Mouse (Mus musculus) adrenal gland, postnatal 14 days (tissue): ENCODE data around the gene Pip5k1b. TPM values are rescaled to one million over a fixed set of nuclear protein-coding genes. Genes with fewer than 3 reads are reported as not detected.
A peak's percentile ranks its signal among the peaks of the same experiment; 100 is the strongest.

Source experiments
- DNase-seq: peaks from one replicate; pipeline ENCODE4 v3.0.0; 2021; ENCODE audit warnings: mixed read lengths
- total RNA-seq: library from RNA; stranded (reverse); gene quantifications from 2 replicates; pipeline ENCODE4 v1.2.3, GENCODE M21; 2021

Gene Pip5k1b
- total RNA-seq, 1 experiment from 2014 or later: 23.8 TPM

DNA sequence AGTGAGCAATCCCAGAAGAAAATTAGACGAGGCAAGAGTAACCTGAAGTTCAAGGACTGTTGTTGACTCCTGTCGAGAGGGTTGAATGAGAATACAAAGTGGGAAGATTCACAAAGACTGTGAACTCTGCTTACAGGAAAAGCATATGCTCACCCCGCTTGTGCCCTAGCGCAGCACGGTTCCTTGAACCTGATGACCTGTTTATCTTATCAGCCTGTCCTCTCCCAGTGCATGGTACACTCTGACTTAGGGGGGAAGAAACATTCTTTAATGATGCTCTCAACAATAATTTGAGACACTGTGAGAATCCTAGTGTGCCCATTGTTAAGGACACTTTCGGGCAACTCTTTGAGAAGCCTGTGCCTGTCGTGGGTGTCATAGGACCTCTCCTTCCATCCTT, 38.6 kb downstream of the Pip5k1b start:
- no peak for DNase-seq

DNA sequence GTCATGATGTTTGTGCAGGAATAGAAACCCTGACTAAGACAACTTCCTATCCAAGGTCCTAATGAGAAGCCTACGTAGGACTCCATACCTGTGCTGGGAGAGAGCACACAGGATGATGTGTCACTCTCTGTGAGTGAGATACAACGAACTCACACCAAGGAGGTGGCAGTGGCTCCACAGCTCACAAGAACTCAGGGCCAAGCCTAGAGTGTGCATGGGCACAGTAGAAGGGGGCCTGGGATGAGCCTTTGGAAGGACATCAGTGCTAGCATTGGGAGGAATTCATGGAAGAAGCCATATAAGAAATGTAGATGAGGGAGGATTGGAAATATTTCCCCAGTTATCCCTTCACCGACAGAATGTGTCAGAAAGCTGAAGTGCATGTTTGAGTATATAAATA, 39.7 kb downstream of the Pip5k1b start:
- no peak for DNase-seq

DNA sequence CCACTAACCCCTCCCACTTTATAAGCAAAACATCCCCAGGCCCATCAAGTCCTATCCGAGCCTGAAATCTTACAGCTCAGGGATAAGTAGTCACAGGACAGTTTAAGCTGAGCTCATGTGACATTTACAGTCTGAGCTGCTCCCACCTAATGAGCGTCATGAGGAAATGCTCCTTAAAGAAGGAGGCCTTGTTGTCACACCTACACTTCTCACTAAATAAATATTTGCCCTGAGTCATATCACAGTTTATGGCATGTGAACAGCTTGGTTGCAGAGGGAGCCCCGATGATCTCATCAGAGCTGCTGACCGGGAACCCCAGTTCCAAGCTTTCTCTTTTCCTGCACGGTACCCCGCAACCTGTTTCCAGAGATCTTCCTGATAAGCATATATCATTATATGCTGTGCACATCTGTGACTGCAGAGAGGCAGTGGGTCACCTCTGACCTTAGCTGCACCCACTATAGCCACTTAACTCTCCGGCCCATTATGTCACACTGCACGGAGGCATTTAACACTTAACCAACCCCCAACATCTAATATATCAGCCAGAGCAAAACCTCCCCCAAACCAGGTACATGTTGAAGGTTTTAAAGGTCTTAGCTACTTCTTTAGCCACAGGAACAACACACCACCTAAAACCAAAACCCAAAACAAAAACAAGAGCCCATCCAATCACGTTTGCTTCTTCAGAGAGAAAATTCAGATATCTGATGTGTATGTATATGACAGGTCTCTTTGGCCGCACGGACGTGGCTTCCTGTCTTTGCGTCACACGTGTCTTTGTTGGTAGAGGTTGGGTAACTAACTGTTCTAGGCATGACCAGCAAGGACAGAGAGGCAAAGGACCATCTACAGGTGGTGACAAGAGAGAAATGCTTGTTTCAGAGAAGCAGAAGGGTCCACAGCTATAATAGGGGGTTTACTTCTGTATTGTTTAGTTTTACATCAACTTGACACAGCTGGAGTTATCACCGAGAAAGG, 40.7 kb downstream of the Pip5k1b start:
- no peak for DNase-seq

DNA sequence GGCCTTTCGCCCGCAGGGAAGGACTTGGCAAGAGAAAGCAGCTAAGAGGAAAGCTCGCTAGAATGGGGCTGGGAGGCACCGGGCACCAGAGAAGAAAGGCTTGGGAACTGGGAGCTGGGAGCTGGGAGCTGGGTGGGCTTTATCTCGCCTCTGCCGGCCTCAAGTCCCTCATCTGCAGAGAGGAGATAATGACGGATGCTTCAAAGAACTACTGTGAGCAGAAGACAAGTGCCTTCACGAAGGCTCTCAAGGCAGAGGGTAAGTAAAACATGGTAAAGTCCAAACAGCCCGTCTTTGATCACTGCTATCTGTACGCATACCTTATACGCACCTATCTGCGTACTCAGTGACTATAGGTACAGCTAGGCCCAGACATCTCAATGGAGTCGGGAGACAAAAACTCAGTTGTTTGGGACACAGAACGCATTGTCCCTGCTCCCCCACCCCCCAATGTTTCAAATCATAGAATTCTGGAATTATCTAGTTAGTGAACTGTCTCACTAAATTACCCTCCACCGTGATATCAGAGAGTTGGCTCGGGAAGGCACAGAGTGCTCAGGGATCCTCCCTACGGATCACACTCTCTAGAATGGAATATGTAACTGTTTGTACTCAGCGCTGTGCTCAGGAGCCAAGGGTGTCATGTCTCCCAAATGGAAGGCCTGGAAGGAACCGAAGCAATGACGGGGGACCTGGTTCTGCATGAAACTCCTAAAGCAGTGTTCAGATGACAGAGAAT, 42.4 kb downstream of the Pip5k1b start:
- DNase-seq: no peak

DNA sequence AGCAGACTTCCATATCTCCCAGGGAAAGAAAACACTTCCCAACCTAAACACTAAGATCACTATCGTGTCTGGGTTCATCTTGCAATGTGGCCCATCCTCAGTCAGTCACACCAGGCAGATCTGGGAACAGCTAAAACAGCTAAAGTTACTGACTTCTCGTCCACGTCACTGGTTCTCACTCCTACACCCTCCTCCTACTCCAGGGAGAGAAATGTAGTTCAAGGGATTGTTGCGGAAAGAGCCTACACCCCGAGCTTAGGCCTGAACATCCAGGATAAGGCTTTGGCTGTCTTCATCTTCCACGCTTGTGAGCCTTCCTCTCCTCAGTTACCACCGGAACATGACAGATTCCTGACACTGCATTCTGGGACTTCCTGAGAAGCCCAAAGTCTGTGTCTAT, 43.7 kb downstream of the Pip5k1b start:
- no peak for DNase-seq

DNA sequence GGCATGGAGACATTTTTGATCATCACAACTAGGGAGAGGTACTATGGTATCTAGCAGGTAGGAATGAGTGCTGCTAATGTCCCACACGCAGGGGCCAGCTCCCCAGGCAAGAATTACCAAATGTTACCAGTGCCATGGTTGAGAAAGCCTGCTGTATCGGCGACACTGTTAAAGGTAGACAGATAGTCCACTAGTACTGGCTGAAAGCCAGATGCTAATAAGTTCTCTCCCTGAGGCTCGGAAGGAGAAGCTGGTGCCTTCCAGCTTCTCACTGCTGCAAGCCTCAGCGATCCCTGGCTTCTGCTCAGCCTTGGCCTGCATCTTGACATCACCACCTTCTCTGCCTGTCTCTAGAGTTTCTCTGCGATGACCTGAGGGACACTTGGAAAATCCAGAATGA, 46.3 kb downstream of the Pip5k1b start:
- DNase-seq: no peak

DNA sequence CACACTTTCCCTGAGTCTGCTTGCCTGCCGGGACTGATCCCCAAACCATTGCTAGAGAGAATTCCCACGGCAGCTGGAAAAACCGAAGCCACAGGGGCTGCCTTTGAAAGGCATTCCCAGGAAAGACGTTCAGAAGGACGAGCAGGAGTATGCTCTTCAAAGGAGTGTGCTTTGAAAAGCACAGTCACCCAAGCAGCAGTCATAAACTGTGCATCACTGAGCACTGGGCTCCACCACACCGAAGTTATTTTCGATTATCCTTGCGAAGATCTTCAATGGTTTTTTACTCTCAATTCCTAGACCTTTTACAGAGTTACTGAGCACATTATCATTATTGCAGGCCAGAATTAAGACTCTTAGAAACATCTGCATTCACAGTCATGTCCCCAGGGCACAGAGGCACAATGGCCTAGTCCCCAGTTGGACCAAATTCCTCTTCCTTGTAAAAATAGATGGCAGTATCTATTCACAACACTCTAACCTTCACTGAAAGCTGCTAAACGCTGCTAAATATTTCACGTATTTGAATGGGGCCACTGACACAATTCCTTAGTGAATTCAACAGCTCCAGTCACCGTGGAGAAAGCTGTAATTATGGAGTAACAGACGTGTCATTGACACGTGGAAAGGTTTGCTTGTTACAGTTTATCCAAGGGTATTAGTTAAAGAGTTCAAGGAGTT, 47.4 kb downstream of the Pip5k1b start:
- DNase-seq: no peak

DNA sequence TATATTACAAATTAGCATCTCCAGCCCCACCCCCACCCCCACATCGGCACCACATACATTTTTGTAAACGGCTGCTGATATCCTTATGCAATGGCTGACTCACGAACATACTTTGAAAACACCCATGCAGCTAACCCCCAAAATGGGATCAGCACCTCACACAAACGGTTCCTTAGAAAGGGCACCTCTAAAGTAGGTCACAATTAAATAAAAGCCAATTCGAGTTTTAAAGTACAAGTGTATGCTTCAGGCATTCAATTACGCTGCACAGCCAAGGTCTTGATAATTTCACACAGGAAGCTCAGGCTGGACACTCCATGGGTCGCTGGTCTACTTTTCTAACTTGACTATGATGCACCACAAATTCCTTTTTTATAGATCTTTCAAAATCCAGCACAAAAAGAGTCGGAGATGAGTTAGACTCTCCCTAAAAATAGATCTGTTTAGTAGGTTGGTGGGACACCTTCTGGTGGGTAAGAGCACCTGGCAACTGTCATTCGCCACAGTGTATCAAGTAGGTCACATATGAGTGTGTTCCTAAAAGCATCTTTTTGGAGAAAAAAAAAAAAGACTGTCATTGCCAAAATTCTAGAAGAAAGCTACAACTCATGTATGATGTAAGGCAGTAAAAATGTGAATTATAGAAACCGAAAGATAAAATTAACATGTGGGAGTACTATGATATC, 52.8 kb downstream of the Pip5k1b start:
- no peak for DNase-seq

DNA sequence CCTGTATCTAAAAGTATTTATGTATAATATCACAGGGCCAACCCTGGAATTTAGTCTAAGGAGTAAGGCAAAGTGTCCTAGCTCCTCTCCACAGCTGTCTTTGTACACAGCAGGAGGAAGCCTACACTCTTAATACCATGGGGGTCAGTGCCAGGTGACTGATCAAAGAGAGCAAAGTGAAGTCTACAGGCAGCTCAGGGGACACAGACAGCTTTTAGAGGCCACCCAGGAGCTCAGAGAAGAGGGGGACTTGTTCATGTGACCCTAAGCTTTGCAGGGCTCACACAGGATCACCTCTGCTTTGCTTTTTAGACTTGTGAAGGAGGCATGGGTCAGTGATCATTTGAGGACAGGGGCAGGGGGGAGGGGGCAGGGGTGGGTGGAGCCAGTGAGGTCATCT, 54.1 kb downstream of the Pip5k1b start:
- DNase-seq: no peak

DNA sequence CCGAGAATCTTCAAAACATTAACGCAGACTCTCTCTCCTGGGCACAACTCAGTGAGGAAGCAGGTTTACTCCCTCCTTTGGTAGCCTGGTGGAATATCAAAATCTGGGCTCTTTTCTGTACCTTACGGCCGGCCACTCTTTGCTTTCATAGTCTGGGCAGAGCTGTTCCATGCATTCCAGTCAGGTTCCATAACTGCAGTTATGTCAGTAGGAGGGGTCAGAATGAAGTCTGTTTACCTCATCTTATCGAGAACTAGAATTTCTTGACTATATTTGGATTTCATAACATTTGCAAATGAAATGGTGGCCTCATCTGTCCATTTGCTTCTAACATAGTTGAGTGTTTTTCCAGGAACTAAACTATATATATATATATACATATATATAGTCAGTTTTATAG, 55.2 kb downstream of the Pip5k1b start:
- no peak for DNase-seq

DNA sequence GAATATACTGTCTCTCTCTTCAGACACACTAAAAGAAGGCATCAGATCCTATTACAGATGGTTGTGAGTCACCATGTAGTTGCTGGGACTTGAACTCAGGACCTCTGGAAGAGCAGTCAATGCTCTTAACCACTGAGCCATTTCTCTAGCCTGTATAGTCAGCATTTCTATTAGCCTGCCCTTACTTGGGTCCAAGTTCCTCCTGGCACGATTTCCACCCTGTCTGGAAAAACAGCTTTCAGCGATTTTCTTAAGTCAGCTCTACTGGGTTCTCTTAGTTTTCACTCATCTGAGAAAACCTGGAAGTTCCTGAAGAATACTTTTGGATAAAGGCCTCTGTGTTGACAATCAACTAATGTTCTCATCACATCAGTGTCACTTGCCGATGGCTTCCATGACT, 56.4 kb downstream of the Pip5k1b start:
- no peak for DNase-seq

DNA sequence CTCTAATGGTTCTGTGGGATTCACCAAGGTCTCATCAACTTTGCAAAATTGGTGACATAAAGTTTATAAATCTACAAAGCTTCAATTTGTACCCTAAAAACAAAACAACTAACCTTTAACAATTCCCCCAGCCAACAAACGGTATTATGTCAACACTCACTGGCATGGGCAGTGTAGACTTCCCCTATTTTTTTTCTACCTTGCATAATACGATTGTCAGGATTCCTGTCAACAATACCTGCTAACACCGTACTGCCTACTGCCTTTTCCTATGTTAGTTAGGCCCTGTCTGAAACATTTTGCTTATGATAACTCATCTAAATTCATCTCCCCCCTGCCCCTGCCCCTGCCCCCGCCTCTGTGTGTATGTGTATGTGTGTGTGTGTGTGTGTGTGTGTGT, 61.8 kb downstream of the Pip5k1b start:
- DNase-seq: no peak

DNA sequence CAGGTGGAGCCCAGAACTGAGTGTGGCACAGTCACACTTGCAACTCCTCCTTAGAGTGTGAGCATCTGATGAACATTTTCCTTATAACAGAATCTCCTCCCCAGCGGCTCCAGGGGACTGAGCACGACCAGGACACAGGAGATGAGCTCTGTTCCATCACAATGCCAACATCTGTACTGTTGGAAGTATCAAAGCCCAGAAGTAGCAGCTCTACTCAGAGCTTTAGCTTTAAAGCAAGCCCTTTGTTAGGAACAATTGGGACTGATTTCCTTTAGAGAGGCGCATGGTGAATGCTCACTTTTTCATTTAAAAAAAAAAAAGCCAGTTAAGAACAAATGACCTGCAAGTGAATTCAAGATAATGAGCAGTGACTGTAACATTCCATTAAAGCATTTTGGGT, 63.8 kb downstream of the Pip5k1b start:
- no peak for DNase-seq

DNA sequence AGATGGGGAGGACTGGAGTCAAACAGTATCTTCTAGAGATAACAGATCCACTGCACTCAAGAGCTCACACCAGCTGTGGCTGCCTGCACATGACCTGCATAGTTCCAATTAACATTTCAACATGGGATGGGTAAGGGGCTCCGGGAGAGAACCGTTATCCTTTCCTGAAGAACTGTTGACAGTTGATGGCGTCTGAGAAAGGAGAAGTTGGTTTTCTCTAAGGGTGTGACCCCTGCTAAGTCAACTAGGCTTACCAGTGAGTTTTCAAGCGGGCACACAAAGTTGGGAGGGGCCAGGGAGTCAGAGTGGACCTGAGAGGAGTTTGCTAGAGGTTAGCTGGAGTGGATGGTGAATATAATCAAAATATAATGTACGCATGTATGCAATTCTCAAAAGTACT, 65.4 kb downstream of the Pip5k1b start:
- no peak for DNase-seq

DNA sequence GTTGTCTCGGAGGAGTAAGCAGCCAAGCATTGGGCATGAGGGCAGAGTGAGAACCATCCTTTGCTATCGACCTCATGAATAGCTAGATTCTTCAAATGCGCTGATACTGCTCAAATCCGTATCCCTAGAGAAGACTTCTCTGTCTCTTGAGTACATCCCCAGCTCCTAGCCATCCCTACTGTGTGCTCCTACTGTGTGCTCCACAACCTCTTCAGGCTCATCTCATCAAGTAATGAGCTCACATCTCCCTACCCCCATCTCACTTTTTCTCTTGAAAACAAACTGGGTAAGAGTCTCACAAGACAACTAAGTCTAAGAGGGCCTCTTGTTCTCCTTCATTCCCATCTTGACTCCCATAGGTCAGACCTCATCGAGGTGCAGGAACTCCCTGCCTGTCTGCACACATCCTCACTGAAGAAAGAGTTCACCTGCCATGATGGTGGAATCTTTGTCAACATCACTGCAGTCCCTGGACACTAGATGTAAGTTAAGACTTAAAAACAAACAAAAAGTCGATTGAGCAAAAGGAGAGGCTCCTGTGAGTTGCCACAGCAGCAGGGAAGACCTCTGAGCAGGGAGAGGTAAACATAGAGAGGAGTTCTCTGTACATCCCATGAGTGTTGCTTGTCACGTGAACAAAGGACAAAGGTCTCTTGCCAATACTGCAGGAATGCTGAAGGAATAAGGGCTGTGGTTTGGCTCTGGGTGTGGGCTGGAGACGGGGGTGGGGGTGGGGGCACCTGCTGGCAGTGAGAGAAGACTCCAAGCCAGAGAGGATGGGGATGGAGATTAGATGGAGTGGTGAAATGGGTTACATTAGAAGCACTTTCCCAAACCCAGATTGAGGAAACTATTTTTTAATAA, 69.0 kb downstream of the Pip5k1b start:
- no peak for DNase-seq

DNA sequence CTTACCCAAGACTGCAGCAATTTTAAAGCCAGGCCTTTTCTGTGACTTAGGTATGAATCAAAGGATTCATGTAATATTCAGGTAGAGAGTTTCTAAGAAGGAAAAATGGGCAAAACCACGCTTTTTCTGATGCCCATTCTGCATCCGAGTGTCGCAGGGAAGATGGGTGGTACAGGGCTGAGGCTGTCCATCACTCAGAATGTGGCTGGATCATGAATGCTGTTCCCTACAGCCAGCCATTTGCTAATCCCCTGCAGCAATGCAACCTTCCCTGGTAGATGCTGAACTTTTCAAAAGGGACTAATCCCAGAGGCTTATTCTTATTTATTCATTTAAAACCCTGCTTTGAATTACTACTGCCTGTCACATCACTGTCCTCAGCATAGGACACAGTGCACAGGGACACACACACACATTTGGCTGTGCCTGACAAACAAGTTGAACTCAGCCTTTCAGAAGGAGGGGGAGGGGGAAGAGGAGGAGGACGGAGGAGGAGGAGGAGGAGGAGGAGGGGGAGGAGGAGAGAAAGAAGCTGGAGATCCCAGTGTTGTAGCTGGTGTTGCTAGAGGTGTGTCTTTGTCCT, 71.0 kb downstream of the Pip5k1b start:
- DNase-seq: no peak

DNA sequence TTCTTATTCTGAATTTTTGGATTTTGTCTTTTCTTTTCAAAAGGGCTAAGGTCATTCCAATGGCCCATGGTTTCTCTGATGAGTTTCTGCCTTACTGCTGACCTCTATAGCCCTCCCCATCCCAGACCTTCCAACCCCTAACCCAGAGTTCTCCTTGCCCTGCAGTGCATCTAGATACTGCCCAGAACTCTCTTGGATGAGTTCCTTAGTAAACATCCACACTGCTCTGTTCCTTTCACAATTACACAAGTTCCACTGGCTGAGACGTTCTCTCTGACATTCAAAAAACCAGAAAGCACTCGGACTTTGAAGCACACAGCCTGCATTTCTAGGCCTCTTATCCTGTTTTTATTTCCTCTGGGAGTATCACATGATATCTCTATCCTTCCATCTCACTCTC, 74.8 kb downstream of the Pip5k1b start:
- no peak for DNase-seq

DNA sequence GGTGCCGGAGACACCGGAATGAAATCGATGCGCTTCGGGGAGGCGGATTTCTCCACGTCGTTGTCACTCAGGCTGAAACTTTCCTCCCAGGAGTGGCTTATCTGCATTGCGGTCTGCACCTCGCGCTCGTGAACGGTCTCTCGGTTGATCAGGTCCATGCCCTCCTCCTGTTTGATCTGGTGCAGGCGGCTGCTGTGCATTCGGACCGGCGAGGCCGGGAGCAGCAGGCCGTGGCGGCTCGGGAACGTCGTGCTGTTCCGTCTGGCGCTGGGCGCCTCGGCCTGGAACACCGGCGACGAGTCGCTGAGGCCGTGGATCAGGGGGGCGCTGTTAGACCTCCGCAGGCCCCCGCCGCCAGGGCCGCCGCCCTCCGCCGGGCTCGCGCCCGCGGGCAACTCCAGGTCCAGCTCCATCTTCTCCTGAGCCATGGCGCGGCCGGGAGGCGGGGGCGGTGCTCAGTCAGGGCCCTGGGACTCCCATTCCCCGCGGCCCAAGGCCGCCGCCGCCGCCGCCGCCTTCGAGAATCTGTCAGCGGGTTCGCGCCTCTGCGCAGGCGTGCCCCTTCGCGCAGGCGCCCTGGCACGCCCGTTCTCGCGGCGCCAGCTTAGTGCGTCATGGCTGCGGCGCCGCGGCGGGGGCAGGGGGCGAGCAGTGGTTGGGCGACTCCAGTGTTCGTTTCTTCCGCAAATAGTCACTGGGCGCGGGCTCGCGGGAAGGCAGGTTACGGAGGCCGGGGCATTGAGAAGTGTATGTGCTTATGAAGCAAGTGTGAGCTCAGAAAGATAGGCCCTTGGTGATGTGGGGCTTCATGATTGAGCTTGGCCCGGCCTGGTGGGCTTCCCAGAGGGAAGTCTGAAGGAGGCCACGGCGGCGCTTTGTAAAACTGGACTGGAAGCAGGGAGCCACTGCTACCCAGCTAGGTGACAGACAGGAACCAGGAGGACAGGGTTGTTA, 78.5 kb downstream of the Pip5k1b start, which contains the start of gene Fam122a:
TSS of gene Fam122a (minus strand) at position 428 of the 954 bp plus-strand sequence.
- peak; percentile 96 for DNase-seq

DNA sequence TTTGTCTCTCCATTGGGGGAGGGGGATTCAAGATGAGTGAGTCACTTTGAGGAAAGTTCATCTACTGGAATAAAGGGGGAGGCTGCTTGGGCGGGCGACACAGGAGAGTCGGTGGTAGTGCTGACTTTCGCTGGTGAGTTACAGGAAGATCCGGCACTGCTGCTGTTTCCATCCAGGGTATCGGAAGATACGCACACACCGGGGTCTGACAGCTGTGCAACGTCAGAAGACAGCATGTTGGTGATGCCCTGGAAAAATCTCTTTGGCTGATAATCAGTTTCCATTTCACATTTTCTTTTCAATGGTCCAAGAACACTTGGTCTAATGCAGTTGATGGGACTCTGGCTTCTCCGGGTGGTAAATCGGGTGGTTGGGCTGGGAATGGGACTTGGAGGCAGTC, 79.2 kb downstream of the Pip5k1b start:
- DNase-seq: peak; percentile 59

DNA sequence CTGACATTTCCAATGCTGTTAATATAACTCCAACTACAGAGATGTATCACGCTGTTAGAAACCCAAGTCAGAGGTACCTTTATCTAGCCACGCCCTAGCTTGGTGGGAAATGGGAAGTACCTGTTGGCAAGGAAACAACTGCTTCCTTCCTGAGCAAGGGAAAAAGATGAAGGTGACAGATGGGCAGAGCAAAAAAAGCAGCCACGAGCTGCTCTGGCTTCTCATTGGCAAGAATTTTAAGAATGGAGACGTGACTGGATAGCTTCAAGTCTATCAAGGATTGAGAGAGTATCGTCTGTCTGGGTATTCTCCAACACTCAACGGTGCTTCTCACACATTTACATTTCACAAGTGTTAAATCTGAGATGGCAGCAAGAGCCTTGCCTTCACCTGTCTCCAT, 80.4 kb downstream of the Pip5k1b start:
- DNase-seq: no peak
